In genomic region chr2:131211026-131211615, GRCm38 (mm10) we compare ENCODE assay signal across 7 mouse cellular contexts. TPM values are rescaled to one million over a fixed set of nuclear protein-coding genes. Genes with fewer than 3 reads are reported as not detected.
DNase-seq lines count a peak whose midpoint lies in the region; ATAC-seq and TF ChIP-seq lines count a peak whose summit lies in the region.

No protein-coding gene starts in this region.

- H3K79me2 ChIP-seq in CH12.LX (replicated peaks; ENCODE audit: control insufficient read depth, extremely low read depth, insufficient read depth, poor library complexity, severe bottlenecking), result no peaks in the 10 kb centered on the region

- no peak for TF ChIP-seq RAD21 in CH12.LX (IDR thresholded peaks at IDR 0.05; ENCODE audit: low read depth, low read length)

- WGBS in forebrain, embryonic 10.5 days, result 78% methylated on average over 9 of the region's 9 CpGs
- 60% methylated on average over 9 of the region's 9 CpGs for WGBS in hindbrain, embryonic 16.5 days
- 51% methylated on average over 9 of the region's 9 CpGs for WGBS in liver, embryonic 16.5 days (ENCODE audit: insufficient replicate concordance)
- 64% methylated on average over 9 of the region's 9 CpGs for WGBS in stomach, embryonic 14.5 days
- WGBS in thymus, adult 2 months, result 62% methylated on average over 9 of the region's 9 CpGs

- no peak for TF ChIP-seq CTCF in CH12.LX (conservative IDR thresholded peaks at IDR 0.05 in 1 of 2, IDR thresholded peaks at IDR 0.05 in 1 of 2; ENCODE audit: low read depth in 2 of 2, low read length in 2 of 2)
- no peak for TF ChIP-seq CTCF in thymus, adult 2 months (IDR thresholded peaks at IDR 0.05; ENCODE audit: borderline replicate concordance, control insufficient read depth, extremely low read depth, insufficient read depth, low read length, poor library complexity)

- no peak for TF ChIP-seq EP300 in CH12.LX (IDR thresholded peaks at IDR 0.05; ENCODE audit: low read length)

- H3K27ac ChIP-seq in CH12.LX (ENCODE audit: insufficient read depth, low read depth), result no peak overlapping the region
- peak overlapping the region; percentile 90 for H3K27ac ChIP-seq in forebrain, embryonic 10.5 days
- peak overlapping the region; percentile 92 for H3K27ac ChIP-seq in hindbrain, embryonic 16.5 days (ENCODE audit: low read depth, low read length)
- H3K27ac ChIP-seq in liver, embryonic 16.5 days (ENCODE audit: low read length), result peak overlapping the region; percentile 92
- peak overlapping the region; percentile 86 for H3K27ac ChIP-seq in stomach, embryonic 14.5 days (ENCODE audit: low read length)
- H3K27ac ChIP-seq in thymus, adult 2 months (ENCODE audit: control insufficient read depth, insufficient read depth, low read length), result no peak overlapping the region

- dilution Hi-C loops in CH12.LX (cut with MboI; ENCODE audit: extremely low pct_ligation_motif_present, extremely low pct_unique_long_range_greater_than_20kb, low sequenced_read_pairs), result no loop called here

- in situ Hi-C loops in CH12.LX (cut with MboI; ENCODE audit: low pct_ligation_motif_present, low pct_unique_long_range_greater_than_20kb, low sequenced_read_pairs), result no loop called here

- no peaks in the 10 kb centered on the region for H3K9me3 ChIP-seq in CH12.LX (replicated peaks; ENCODE audit: low read length)
- H3K9me3 ChIP-seq in forebrain, embryonic 10.5 days, result no peaks in the 10 kb centered on the region
- no peaks in the 10 kb centered on the region for H3K9me3 ChIP-seq in hindbrain, embryonic 16.5 days (ENCODE audit: control insufficient read depth, low read length)
- H3K9me3 ChIP-seq in liver, embryonic 16.5 days (replicated peaks; ENCODE audit: control insufficient read depth, low read length), result no peaks in the 10 kb centered on the region
- no peaks in the 10 kb centered on the region for H3K9me3 ChIP-seq in stomach, embryonic 14.5 days (ENCODE audit: control insufficient read depth, low read depth, low read length)

- peak overlapping the region; percentile 78 for H3K4me2 ChIP-seq in CH12.LX (ENCODE audit: insufficient read depth, low read depth, poor library complexity, severe bottlenecking)
- H3K4me2 ChIP-seq in hindbrain, embryonic 16.5 days (ENCODE audit: low read length), result peak overlapping the region; percentile 75
- H3K4me2 ChIP-seq in liver, embryonic 16.5 days (ENCODE audit: low read depth, low read length), result peak overlapping the region; percentile 65
- H3K4me2 ChIP-seq in stomach, embryonic 14.5 days (replicated peaks; ENCODE audit: low read depth, low read length), result peak overlapping the region; percentile 57

- peaks cover 6 to 14% of the 10 kb centered on the region in 2 experiments; a peak in 3 of 4 replicates for H3K4me1 ChIP-seq in CH12.LX (ENCODE audit: control insufficient read depth in 1 of 2, insufficient read depth in 2 of 2)
- H3K4me1 ChIP-seq in forebrain, embryonic 10.5 days, result peaks cover 36% of the 10 kb centered on the region
- H3K4me1 ChIP-seq in hindbrain, embryonic 16.5 days (ENCODE audit: control insufficient read depth, insufficient read depth, low read depth, low read length), result peaks cover 10% of the 10 kb centered on the region
- H3K4me1 ChIP-seq in liver, embryonic 16.5 days (ENCODE audit: control insufficient read depth, low read depth, low read length), result peaks cover 77% of the 10 kb centered on the region
- H3K4me1 ChIP-seq in stomach, embryonic 14.5 days (ENCODE audit: control insufficient read depth, insufficient read depth, low read length), result peaks cover 13% of the 10 kb centered on the region
- peaks cover 10% of the 10 kb centered on the region for H3K4me1 ChIP-seq in thymus, adult 2 months (replicated peaks; ENCODE audit: control insufficient read depth, insufficient read depth, low read length)

- TF ChIP-seq POLR2A in CH12.LX (IDR thresholded peaks at IDR 0.05; ENCODE audit: low read depth, low read length), result no peak
- no peak for TF ChIP-seq POLR2A in thymus, adult 2 months (IDR thresholded peaks at IDR 0.05; ENCODE audit: control insufficient read depth, extremely low read depth, insufficient read depth, low read length, poor library complexity)

- H3K9ac ChIP-seq in CH12.LX (ENCODE audit: insufficient read depth, low read depth), result peak overlapping the region; percentile 84
- H3K9ac ChIP-seq in hindbrain, embryonic 16.5 days (ENCODE audit: low read depth, low read length), result peak overlapping the region; percentile 80
- H3K9ac ChIP-seq in liver, embryonic 16.5 days (ENCODE audit: low read depth, low read length), result peak overlapping the region; percentile 73
- H3K9ac ChIP-seq in stomach, embryonic 14.5 days (replicated peaks; ENCODE audit: low read depth, low read length), result peak overlapping the region; percentile 54

- H3K36me3 ChIP-seq in CH12.LX (replicated peaks in 1 of 2; ENCODE audit: control insufficient read depth in 1 of 2, insufficient read depth in 1 of 2, low read length in 1 of 2), result peaks cover 7 to 24% of the 10 kb centered on the region in 2 experiments
- H3K36me3 ChIP-seq in forebrain, embryonic 10.5 days (replicated peaks), result peaks cover 15% of the 10 kb centered on the region
- H3K36me3 ChIP-seq in hindbrain, embryonic 16.5 days (ENCODE audit: control insufficient read depth, insufficient read depth, low read length), result peaks cover 8% of the 10 kb centered on the region
- peaks cover 7% of the 10 kb centered on the region for H3K36me3 ChIP-seq in liver, embryonic 16.5 days (ENCODE audit: control insufficient read depth, insufficient read depth)
- peaks cover 3% of the 10 kb centered on the region; the same call in 1 of the 2 replicates for H3K36me3 ChIP-seq in stomach, embryonic 14.5 days (ENCODE audit: control insufficient read depth, insufficient read depth, low read length)
- H3K36me3 ChIP-seq in thymus, adult 2 months (ENCODE audit: control insufficient read depth, insufficient read depth, low read length), result no peaks in the 10 kb centered on the region

- H3K27me3 ChIP-seq in CH12.LX (replicated peaks), result no peaks in the 10 kb centered on the region
- no peaks in the 10 kb centered on the region for H3K27me3 ChIP-seq in forebrain, embryonic 10.5 days (ENCODE audit: poor library complexity, severe bottlenecking)
- no peaks in the 10 kb centered on the region for H3K27me3 ChIP-seq in hindbrain, embryonic 16.5 days (replicated peaks; ENCODE audit: control insufficient read depth, insufficient read depth, low read length)
- H3K27me3 ChIP-seq in liver, embryonic 16.5 days (ENCODE audit: control insufficient read depth, insufficient read depth, low read depth, low read length), result no peaks in the 10 kb centered on the region
- H3K27me3 ChIP-seq in stomach, embryonic 14.5 days (ENCODE audit: control insufficient read depth, insufficient read depth, low read length), result no peaks in the 10 kb centered on the region
- H3K27me3 ChIP-seq in thymus, adult 2 months (ENCODE audit: control insufficient read depth, insufficient read depth, low read length), result no peaks in the 10 kb centered on the region

- peak overlapping the region; percentile 76 to 89 (median 79) for H3K4me3 ChIP-seq in CH12.LX (replicated peaks in 1 of 3; ENCODE audit: low read depth in 2 of 3, low read length in 2 of 3, poor library complexity in 1 of 3)
- H3K4me3 ChIP-seq in forebrain, embryonic 10.5 days, result peak overlapping the region; percentile 64
- peak overlapping the region; percentile 62 for H3K4me3 ChIP-seq in hindbrain, embryonic 16.5 days (ENCODE audit: low read length)
- H3K4me3 ChIP-seq in liver, embryonic 16.5 days (ENCODE audit: low read depth, low read length), result peak overlapping the region; percentile 70
- peak overlapping the region; percentile 55 for H3K4me3 ChIP-seq in stomach, embryonic 14.5 days (ENCODE audit: low read depth, low read length)
- no peak overlapping the region for H3K4me3 ChIP-seq in thymus, adult 2 months (ENCODE audit: control insufficient read depth, insufficient read depth, low read length)

- no peak for DNase-seq in CH12.LX (ENCODE audit: extremely low read depth)
- peak; percentile 36 for DNase-seq in Muller cell, postnatal 12 days (ENCODE audit: inconsistent ontology term)
- DNase-seq in forebrain, embryonic 10.5 days (ENCODE audit: extremely low spot score, low spot score), result no peak
- DNase-seq in thymus, adult 2 months, result no peak

- ATAC-seq in hindbrain, embryonic 16.5 days, result no peak
- no peak for ATAC-seq in liver, embryonic 16.5 days (ENCODE audit: low read depth)
- no peak for ATAC-seq in stomach, embryonic 14.5 days (ENCODE audit: insufficient number of reproducible peaks, insufficient read depth, low FRiP score, low read depth)

RNA-seq across cellular contexts. Expression of gene Ap5s1, which starts 4.2 kb away (rescaled TPM):
- total RNA-seq in CH12.LX (2012; rRNA removed), result 9.1 and 10.4 TPM in 2 replicates
- total RNA-seq in CH12.LX (2014; rRNA removed), result 19.8 and 22.5 TPM in 2 replicates
- polyA plus RNA-seq in CH12.LX (2012; ENCODE audit: insufficient read length, low read depth), result 8.1 and 9.9 TPM in 2 replicates
- polyA plus RNA-seq in forebrain, embryonic 10.5 days (2016; fragmentation: Nextera tagmentation; extraction: Ambion mirVana), result 23.2 and 26.9 TPM in 2 replicates
- 35.2 and 36.1 TPM in 2 replicates for polyA plus RNA-seq in hindbrain, embryonic 16.5 days (2015; fragmentation: Nextera tagmentation; extraction: Ambion mirVana)
- polyA plus RNA-seq in liver, embryonic 16.5 days (2015; fragmentation: Nextera tagmentation; extraction: Ambion mirVana), result 16.4 and 18.4 TPM in 2 replicates
- polyA plus RNA-seq in stomach, embryonic 14.5 days (2014; fragmentation: Nextera tagmentation; extraction: Ambion mirVana), result 27.0 TPM in 2 replicates
- 45.7 and 52.7 TPM in 2 replicates for polyA plus RNA-seq in thymus, adult 2 months (2012; rRNA removed)

RNA-seq across cellular contexts. Expression of gene Mavs, which starts 22.7 kb away (rescaled TPM):
- total RNA-seq in CH12.LX (2012; rRNA removed) (25.6 and 25.9 TPM in 2 replicates), CH12.LX (2014; rRNA removed) (18.5 and 18.6 TPM in 2 replicates)
- 26.8 and 34.5 TPM in 2 replicates for polyA plus RNA-seq in CH12.LX (2012; ENCODE audit: insufficient read length, low read depth)
- polyA plus RNA-seq in forebrain, embryonic 10.5 days (2016; fragmentation: Nextera tagmentation; extraction: Ambion mirVana), result 19.7 and 20.1 TPM in 2 replicates
- 8.9 and 9.0 TPM in 2 replicates for polyA plus RNA-seq in hindbrain, embryonic 16.5 days (2015; fragmentation: Nextera tagmentation; extraction: Ambion mirVana)
- polyA plus RNA-seq in liver, embryonic 16.5 days (2015; fragmentation: Nextera tagmentation; extraction: Ambion mirVana), result 29.1 and 32.0 TPM in 2 replicates
- 15.2 and 15.5 TPM in 2 replicates for polyA plus RNA-seq in stomach, embryonic 14.5 days (2014; fragmentation: Nextera tagmentation; extraction: Ambion mirVana)
- 53.0 and 59.8 TPM in 2 replicates for polyA plus RNA-seq in thymus, adult 2 months (2012; rRNA removed)

RNA-seq across cellular contexts. Expression of gene Spef1, which starts 24.0 kb away (rescaled TPM):
- total RNA-seq in CH12.LX (2012; rRNA removed), result 0.97 and 1.0 TPM in 2 replicates
- 0.34 and 0.45 TPM in 2 replicates for total RNA-seq in CH12.LX (2014; rRNA removed)
- 1.2 TPM in 2 replicates for polyA plus RNA-seq in CH12.LX (2012; ENCODE audit: insufficient read length, low read depth)
- 4.4 and 4.6 TPM in 2 replicates for polyA plus RNA-seq in forebrain, embryonic 10.5 days (2016; fragmentation: Nextera tagmentation; extraction: Ambion mirVana)
- 8.0 and 9.8 TPM in 2 replicates for polyA plus RNA-seq in hindbrain, embryonic 16.5 days (2015; fragmentation: Nextera tagmentation; extraction: Ambion mirVana)
- 1.1 and 1.2 TPM in 2 replicates for polyA plus RNA-seq in liver, embryonic 16.5 days (2015; fragmentation: Nextera tagmentation; extraction: Ambion mirVana)
- 9.2 and 9.8 TPM in 2 replicates for polyA plus RNA-seq in stomach, embryonic 14.5 days (2014; fragmentation: Nextera tagmentation; extraction: Ambion mirVana)
- 8.3 and 8.7 TPM in 2 replicates for polyA plus RNA-seq in thymus, adult 2 months (2012; rRNA removed)

RNA-seq across cellular contexts. Expression of gene Cdc25b, which starts 24.4 kb away (rescaled TPM):
- 11.6 and 14.4 TPM in 2 replicates for total RNA-seq in CH12.LX (2012; rRNA removed)
- 23.3 and 24.0 TPM in 2 replicates for total RNA-seq in CH12.LX (2014; rRNA removed)
- 21.3 and 22.8 TPM in 2 replicates for polyA plus RNA-seq in CH12.LX (2012; ENCODE audit: insufficient read length, low read depth)
- polyA plus RNA-seq in forebrain, embryonic 10.5 days (2016; fragmentation: Nextera tagmentation; extraction: Ambion mirVana), result 65.9 and 79.3 TPM in 2 replicates
- polyA plus RNA-seq in hindbrain, embryonic 16.5 days (2015; fragmentation: Nextera tagmentation; extraction: Ambion mirVana), result 22.8 and 29.6 TPM in 2 replicates
- 255 and 284 TPM in 2 replicates for polyA plus RNA-seq in liver, embryonic 16.5 days (2015; fragmentation: Nextera tagmentation; extraction: Ambion mirVana)
- 58.0 and 63.4 TPM in 2 replicates for polyA plus RNA-seq in stomach, embryonic 14.5 days (2014; fragmentation: Nextera tagmentation; extraction: Ambion mirVana)
- 121 and 150 TPM in 2 replicates for polyA plus RNA-seq in thymus, adult 2 months (2012; rRNA removed)

RNA-seq across cellular contexts. Expression of gene Cenpb, which starts 31.3 kb away (rescaled TPM):
- total RNA-seq in CH12.LX (2012; rRNA removed), result 24.4 and 26.8 TPM in 2 replicates
- 17.3 and 18.1 TPM in 2 replicates for total RNA-seq in CH12.LX (2014; rRNA removed)
- 26.1 and 26.6 TPM in 2 replicates for polyA plus RNA-seq in CH12.LX (2012; ENCODE audit: insufficient read length, low read depth)
- 8.9 and 10.0 TPM in 2 replicates for polyA plus RNA-seq in forebrain, embryonic 10.5 days (2016; fragmentation: Nextera tagmentation; extraction: Ambion mirVana)
- 11.1 and 11.3 TPM in 2 replicates for polyA plus RNA-seq in hindbrain, embryonic 16.5 days (2015; fragmentation: Nextera tagmentation; extraction: Ambion mirVana)
- 3.0 and 3.2 TPM in 2 replicates for polyA plus RNA-seq in liver, embryonic 16.5 days (2015; fragmentation: Nextera tagmentation; extraction: Ambion mirVana)
- polyA plus RNA-seq in stomach, embryonic 14.5 days (2014; fragmentation: Nextera tagmentation; extraction: Ambion mirVana), result 9.0 and 9.9 TPM in 2 replicates
- polyA plus RNA-seq in thymus, adult 2 months (2012; rRNA removed), result 45.6 and 52.5 TPM in 2 replicates

Comparison
In these comparisons a context has a peak if more than half of its experiments do, and no peak if none do; other contexts are left out.
1. H3K27ac ChIP-seq: peak in forebrain, embryonic 10.5 days (single experiment), hindbrain, embryonic 16.5 days (single experiment), liver, embryonic 16.5 days (single experiment) and stomach, embryonic 14.5 days (single experiment); none in CH12.LX (single experiment) and thymus, adult 2 months (single experiment).
2. Peak in every context shown above with its lines, with median percentiles within 50 percentile points of each other: H3K4me2 ChIP-seq and H3K9ac ChIP-seq.